Mouse (Mus musculus) testis, postnatal 14 days (tissue): ENCODE measurements at regions not wholly inside any gene's neighbourhood (a gene's known extent, or its start where the extent isn't known, plus 50 kb on each side); places are given as distances from the start of the nearest gene placed in this dataset.

Source experiments
- DNase-seq: peaks from one replicate; pipeline ENCODE4 v3.0.0; 2021; ENCODE audit warnings: low spot score

DNA sequence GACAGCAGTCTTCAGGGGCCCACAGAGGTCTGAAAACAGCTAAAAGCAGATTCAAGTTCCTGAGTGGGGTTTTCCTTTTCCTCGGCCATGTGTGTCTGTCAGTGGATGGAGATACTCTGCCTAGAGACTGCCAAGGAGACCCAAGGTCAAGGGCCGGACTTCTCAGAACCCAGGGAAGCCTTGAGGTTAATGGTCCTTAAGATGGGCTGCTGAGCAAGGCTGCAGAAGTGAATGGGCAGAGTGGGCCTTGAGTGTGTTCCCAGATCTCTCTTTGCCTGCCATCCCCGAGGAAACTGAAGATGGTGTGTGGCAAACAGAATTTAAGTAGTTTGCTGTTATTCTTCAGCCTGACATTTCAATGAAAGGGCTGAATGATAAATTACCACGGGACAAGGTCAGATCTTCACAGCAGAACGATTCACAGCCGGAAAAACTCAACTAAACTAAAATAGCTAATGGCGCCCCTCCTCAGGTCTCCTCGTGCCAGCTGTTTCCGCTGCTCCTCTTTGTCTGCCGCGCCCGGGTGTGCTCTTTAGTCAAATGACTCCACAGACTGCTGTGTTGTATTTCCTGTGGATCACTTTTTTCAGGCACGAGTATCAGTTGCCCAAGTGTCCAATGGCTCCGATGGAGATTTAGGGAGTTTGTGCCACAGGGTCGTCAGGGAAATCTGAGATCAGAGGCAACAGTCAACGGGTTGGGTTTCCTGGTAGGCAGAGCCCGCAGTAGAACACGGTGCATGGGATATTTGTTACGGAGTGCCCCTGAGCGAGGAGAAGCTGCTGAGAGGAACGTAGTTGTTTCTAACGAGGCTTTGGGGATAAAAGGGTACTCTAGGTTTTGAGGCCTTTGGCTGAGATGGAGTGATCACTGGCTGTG is 93.5 kb upstream of the Tut7 start:
- no peak for DNase-seq

DNA sequence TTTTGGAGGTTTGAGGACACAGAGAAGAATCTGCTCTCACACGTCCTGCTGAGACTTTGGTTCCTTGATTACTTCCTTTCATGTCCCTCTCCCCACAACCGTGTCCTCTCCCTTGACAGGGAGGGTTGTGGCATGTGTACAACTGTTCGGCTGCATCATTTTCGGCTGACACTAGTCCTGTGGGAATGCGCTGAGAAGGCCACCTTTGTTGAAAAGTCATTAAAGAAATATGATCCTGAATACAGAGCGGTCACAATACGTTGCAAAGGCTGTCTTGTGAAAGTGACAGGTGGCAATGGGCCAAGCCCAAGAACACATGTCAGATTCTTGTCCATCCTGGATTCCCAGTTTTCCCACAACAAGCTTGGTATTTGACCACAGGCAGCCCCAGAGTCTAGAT is 92.8 kb upstream of the Tut7 start:
- DNase-seq, result no peak

DNA sequence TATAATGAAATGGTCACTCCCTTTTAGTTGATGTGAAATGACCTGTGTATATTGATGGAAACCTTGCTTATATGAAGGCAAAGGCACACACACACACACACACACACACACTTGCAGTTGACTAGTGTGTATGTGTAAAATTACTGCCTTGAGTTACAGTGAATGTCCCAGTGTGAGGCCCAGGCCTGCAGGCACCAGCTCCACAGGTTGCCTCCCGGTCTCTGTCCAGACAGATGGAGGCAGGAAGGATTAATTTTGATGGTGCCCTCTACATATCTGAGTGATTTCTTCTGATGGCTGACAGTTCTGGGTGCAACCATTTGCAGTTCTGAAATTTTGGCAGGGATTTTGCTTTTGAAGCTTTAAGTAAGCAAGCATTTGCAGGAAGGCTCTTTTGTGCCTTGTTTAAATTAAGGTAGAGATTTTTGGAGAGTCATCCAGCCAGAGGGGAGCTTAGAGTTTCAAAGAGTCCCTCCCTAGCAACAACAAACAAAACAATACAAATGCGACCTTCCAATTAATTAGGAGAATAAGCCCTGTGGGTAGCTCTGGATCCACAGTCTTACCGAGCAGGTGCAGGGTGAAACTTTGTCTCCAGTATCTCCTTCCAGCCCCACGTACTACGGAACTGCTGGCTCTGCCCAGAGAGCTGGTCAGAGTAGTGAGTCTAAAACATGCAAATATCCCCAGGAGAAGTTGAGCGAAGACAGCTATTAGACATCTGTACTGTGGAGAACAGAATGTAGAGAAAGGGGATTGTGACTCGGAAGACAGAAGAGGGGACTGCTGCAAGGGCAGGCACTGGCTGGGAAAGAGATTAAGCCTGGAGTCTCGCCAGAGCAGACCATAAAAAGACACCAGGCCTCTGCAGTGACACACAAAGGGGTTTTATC is 87.5 kb upstream of the Tut7 start:
- DNase-seq, result peak; percentile 12

DNA sequence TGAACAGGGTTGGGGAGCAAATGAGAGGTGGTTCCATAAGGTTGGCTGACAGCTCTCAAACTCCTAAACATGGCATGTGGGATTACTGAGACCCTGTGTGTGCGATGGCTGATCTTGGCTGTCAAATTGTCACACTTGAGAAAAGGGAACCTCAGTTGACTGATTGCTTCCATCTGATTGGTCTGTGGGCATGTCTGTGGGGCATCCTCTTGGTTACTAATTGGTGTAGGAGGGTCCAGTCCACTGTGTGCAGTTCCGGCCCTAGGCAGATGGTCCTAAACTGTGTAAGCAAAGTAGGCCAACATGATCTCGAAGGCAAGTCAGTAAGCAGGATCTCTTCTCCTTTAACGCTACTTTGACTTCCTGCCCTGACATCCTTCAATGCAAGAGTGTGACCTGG is 86.5 kb upstream of the Tut7 start:
- DNase-seq, result no peak

DNA sequence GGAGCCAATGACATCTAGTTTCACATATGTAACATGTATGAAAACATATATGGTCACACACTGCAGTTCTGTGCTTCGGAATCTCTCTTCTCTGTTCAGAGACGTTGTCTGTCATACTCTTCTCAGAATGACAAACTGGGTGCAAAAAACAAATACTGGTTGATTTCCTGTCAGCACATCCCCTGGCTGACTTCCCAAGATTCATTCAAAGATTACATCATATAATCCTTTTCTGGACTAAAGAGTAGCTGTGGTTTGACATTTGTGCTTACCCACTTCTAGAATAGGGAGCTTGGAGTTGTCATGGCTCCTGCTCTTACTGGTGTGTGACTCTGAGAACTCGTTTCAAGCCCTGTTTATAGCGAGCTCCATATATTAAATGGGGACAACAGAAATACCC is 85.8 kb upstream of the Tut7 start:
- DNase-seq, result no peak

DNA sequence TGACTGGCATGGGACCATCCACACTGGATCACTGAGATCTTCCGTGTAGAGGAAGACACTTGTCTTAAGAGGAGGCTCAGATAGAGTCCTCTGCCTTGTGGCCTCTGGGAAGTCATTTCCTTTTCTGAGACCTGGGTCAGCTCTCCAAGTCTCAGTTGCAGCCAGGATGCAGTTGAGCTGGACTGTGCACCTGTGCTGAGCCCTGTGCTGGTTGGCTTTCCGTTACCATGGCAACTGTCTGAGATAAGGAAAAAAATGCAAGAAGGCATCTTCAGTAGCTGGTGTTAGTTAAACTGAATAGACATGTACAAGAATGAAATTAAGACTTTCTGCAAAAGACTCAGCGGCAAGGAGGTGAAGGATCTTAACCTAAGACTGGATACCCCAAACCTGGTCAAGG is 82.5 kb upstream of the Tut7 start:
- no peak for DNase-seq

DNA sequence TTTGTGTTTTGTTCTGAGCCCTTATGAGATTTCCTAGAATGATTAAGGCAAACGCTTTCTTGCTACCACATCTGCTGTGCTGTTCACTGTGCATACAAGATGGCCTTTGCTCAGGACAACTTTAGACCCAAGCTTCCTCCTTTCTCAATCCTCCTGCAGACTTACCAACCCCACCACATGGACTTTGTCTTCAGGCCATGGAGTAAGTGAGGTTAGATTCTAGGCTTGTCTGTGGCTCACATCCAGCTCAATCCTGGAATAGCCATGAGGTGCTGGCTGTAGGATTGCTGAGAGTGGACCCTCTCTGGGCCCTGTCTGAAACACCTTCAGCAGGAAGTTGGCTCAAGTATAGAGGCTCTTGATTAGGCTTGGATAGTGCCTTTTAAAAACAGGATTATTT is 81.5 kb upstream of the Tut7 start:
- DNase-seq, result no peak

DNA sequence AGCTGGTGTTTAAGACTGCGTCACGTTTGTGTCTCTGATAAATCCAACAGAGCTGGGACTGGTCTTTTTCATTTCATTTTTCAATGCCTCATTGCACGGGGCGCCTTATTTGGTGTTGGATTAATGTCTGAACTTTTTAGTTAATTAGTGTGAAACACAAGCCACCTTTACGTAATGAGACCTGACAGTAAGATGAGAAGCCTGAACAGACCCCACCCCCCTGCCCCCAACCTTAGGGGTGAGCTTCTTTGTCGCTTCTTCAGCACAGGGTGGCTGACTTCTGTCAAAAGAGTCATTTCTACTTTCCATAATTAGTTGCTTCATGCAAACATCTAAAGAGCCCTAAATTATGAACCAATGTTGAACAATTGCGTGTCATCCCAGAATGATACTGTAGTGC is 76.6 kb upstream of the Tut7 start:
- DNase-seq, result no peak

DNA sequence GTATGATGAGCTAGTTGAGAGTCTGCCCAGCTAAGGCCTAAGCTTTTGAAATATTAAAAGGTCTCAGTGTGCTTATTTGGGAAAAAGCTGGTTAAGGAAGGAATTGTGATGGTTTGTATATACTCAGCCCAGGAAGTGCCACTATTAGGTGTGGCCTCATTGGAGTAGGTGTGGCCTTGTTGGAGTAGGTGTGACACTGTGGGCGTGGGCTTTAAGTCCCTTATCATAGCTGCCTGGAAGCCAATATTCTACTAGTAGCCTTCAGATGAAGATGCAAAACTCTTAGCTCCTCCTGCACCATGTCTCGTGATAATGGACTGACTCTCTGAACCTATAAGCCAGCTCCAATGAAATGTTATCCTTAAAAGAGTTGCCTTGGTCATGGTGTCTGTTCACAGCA is 72.8 kb upstream of the Tut7 start:
- DNase-seq, result no peak

DNA sequence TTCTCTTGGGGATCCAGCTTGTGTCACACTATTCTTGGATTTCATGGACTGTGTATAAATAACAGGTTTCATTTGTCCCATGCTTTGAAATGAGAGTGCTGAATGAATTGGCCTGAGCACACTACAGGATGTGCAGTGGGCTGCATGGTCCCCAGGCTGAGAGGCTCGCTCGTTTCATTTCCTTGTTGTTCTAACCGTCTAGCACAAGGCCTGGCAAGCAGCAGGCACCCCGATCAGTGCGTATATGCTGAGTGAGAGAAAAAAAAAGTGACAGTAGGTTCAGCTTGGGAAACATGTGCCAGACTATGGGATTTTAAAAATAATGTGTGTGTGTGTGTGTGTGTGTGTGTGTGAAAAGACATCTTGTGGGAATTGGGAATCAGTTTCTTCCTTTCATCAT is 71.1 kb upstream of the Tut7 start:
- DNase-seq, result no peak

DNA sequence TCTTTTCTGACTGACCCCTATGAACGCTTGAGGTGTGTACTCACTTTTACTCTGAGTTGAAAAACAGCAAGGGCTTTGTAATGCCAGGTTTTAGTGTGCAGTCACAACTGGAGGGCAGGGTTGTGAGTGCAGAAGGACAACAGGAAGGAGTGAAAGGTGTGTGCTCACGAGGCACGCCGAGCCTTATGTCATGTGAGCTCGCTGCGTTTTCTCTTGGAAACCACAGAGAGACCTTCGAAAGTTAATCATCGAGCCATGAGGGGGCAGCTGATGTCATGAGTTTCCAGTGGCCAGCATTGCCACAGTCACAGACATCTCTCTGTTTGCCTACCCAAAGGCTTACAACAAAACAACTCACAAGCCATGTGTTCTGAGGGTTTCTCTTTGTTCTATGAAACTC is 70.0 kb upstream of the Tut7 start:
- no peak for DNase-seq

DNA sequence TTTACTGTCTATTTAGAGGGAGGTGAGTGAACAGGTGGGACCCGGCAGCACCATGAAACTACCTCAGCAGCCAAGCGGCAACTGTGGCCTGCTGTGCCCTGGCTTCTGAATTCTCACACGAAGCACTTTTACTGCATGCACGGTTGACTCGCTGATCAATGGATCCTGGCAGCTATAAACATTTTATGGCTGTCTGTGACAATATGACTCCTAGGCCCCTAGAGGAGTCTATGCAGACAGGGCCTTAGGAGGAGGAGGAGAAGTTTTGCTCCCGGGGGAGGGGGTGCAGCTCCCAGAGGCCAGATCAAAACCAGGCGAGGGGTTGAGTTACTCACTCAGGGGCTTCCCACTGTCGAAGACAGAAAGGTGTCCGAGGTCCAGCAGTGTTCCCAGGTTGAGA is 69.4 kb upstream of the Tut7 start:
- DNase-seq, result no peak

DNA sequence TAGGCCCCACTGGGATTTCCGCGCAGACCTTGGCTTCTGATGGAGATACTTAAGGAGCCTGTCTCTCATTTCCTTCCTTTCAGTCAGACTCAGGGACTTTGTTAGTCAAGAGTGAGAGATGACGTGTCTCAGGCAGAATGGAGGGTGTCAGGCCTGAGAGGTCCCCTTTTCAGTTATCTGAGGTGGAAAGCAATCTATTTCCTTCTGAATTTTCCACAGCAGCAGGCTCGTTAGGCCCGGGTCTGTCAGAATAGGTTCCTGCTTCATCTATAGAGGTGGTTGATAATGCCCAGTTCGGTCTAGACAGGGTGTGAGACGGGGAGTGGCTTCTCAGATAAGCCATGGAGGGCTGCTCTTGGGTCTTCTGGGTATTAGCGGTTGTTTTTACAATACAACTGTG is 68.8 kb upstream of the Tut7 start:
- no peak for DNase-seq

DNA sequence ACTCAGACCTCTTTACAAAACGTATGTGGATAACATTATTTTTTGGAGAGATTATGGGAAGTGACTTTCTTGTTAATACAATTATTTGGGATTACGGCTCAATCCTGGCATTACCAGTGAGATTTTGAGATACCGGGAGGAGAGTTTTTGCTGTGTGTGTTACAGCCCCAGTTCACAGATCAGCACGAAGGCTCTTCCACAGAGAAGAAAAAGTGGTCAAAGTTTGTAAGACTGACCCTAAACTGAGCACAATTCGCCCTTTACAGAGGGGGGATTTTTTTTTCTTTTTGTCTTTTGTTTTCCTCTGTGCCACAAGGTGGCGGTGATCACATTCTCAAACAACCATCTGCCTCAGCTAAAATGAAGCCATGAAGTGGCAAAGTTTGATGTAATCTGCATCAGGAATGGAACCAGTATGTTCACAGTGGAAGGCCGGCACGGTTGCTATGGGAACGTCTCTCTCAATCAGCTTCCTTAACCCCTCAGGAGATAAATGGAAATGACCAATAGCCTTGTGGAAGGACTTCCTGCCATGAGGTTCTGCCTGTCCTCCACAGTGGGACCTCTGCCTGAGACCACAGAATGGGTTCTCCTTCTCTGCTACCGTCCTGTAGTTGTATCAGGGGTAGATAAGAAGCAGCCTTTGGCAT is 66.6 kb upstream of the Tut7 start:
- DNase-seq, result peak; percentile 39

DNA sequence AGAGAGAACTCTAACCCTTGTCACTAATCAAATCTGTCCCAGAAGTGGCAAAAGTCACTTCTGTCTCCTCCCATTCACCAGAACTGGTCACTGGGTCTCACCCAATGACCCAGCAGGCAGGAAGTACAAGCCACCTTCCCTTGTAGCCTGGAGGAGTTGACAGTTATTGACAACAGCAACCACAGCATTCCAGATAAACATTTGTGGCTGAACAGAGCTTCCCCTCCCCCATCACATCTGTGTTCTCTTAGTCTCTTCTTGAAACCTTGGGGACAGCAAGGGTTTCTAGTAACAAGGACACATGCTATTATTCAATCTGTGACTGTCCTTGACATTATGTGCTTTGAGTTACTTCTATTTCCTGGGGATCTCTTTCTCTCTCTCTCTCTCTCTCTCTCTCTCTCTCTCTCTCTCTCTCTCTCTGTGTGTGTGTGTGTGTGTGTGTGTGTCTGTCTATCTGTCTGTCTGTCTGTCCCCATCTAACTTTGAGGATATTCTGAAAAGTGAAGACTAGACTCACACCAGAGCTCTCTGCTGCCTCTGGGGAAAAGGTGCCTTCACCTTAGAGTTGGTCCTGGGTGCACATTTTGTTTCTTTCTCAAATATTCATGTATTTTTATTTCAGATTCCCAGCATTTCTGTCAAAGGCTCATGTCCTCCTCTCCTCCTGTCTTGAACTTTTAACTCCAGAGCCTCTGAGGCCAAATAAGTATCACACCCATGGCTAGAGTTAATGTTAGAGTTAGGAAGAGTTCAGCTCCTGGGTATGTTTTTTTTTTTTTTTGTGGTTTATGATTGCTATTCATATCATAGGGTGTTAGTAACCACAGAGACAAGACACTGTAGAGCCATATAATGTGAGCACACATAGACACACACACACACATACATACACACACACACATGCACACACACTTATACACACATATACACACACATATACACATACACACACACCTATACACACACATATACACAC is 65.4 kb upstream of the Tut7 start:
- no peak for DNase-seq

DNA sequence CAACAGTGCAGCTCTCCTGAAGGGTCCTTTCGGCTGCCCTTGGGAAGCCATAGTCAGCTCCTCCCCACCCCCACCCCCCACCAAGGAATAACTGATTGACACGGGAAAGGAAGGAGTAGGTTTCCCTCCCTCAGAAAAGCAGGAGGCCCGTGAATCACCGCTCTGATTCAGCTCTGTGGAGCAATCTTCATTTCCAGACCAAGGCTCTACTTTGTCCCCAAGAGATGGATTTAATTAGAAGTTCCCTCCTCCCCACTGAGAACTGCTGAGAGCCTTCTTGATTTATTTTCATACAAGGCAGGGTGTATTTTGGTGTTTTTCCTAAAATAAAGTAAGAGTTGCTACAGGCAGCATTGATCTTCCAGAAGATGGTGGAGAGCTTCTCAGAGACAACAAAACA is 64.4 kb upstream of the Tut7 start:
- no peak for DNase-seq

DNA sequence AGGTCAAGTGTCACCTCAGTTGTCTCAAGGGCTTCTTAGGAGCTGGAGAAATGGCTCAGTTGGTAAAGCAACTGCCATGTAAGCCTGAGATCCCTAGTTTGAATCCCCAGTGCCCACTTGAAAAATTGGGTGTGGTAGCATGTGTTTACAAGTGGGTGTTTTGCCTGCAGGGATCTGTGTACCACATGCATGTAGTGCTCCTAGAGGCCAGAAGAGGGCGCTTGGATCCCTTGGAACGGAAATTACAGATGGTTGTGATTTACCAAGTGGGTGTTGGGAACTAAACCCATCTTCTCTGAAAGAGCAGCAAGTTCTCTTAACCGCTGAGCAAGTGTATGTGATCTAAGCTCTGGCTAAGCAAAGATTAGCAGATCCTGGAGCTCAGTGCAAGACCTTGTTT is 63.6 kb upstream of the Tut7 start:
- DNase-seq, result no peak

DNA sequence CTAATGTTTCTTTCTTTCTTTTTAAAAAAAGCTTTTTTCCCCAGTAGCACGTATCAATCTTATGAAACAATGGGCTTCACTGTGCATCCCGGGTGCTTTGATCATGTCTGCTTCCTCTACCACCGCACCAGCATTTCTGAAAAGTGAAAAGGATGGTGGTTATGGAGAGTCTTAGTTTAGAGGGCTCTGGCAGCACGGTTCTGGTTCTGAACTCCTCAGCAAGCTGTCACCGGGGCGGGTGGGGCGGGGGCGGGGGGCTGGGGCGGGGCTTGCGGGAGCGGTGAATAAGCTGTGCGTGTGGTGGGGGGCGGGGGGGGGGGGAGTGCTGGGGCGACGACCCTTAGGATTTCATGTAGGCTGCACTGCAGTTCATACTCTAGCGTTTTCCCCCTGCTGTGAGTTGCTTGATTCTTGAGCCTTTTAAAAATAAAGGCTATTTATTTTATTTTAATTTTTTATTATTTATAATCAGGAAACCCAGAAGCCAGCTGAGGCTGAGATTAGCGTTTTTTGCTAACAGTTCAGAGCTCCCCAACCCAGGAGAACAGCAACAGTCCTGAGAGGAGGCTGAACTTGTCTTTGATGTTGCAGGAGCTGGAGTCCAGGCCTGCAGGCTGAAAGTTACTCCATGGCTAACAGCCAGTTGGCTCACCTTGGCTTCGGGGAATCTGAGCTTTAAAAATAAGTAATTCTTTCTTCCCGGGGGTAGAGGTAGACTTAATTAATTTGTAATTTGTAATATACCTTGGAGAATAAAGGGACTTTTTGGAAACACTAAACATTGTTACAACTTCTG is 59.2 kb upstream of the Tut7 start:
- DNase-seq, result no peak

DNA sequence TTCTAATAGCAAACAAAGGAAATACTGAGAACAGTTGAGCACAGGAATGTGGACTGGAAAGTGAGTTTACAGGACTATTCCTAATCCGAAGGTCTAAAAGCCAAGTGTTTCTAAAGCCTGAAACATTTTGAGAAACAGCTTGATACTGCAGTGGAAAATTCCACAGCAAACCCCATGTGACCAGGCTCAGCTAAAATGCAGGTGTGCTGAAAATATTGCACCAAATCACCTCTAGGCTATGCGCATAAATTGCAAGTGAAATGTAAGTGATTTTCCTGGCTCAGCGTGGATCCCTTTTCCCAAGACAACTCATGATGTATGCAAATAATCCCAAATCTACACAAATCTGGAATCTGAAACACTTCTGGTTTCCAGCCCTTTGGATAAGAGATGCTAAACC is 57.1 kb upstream of the Tut7 start:
- no peak for DNase-seq

DNA sequence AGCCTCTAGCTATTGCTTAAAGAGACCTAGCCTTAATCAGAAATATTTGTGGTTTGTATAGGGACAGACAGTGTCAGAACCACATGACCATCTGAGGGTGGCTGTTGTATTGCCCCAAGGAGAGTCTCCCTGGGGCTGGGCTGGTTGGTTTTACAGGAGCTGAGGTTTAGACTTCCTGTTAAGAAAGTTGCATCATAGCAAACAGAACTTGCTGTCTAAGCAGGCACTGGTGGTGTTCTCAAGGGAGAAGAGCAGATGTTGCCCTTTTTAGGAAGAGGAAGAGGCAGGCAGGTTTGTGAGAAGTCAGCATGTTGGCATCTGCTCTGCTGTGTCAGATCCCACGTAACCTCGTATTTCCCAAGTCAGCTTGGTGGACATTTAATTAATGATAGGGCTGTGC is 52.7 kb upstream of the Tut7 start:
- no peak for DNase-seq
